Mouse (Mus musculus) MEL (cell line): ENCODE results near the gene Chgb. TPM values are rescaled to one million over a fixed set of nuclear protein-coding genes. Genes with fewer than 3 reads are reported as not detected.

Experiments
- DNase-seq: peaks from one replicate; pipeline ENCODE4 v3.0.0; 2011; ENCODE audit warnings: low read depth, low spot score
- H3K27ac ChIP-seq: 2 replicates; pipeline ENCODE4 v1.5.1; 2012; ENCODE audit warnings: low read depth, mild to moderate bottlenecking, control low read depth, low read length, moderate library complexity; ENCODE audit not compliant: control insufficient read depth
- H3K27me3 ChIP-seq, 2 experiments: fragments of 150-350 bp in 1 of 2; sonication (generic) in 1 of 2; 2 replicates each; pipeline ENCODE4 v1.6.1; 2012; ENCODE audit warnings: low read length in 2 of 2, mild to moderate bottlenecking in 2 of 2, improper control_type of control experiment in 1 of 2, moderate library complexity in 1 of 2; ENCODE audit not compliant: insufficient read depth in 2 of 2, control insufficient read depth in 1 of 2
- H3K36me3 ChIP-seq, 2 experiments: 2 replicates each; pipeline ENCODE4 v1.6.1; 2012 to 2014; ENCODE audit warnings: low read length in 2 of 2, improper control_type of control experiment in 1 of 2, inconsistent platforms in 1 of 2, mild to moderate bottlenecking in 1 of 2; ENCODE audit not compliant: insufficient read depth in 2 of 2, control insufficient read depth in 1 of 2
- H3K4me1 ChIP-seq, 2 experiments: fragments of 150-350 bp in 1 of 2; sonication (generic) in 1 of 2; 2 replicates each; pipeline ENCODE4 v1.6.1; 2012; ENCODE audit warnings: low read length in 2 of 2, improper control_type of control experiment in 1 of 2, mild to moderate bottlenecking in 1 of 2; ENCODE audit not compliant: insufficient read depth in 2 of 2, control insufficient read depth in 1 of 2
- H3K4me3 ChIP-seq, 2 experiments: fragments of 150-350 bp in 1 of 2; sonication (generic) in 1 of 2; 2 replicates each; pipeline ENCODE4 v1.5.1; 2012; ENCODE audit warnings: low read depth in 2 of 2, low read length in 2 of 2, mild to moderate bottlenecking in 2 of 2, moderate library complexity in 2 of 2, control low read depth in 1 of 2, improper control_type of control experiment in 1 of 2; ENCODE audit not compliant: control insufficient read depth in 1 of 2, insufficient read depth in 1 of 2
- H3K79me2 ChIP-seq: 2 replicates; pipeline ENCODE4 v1.6.1; 2012; ENCODE audit warnings: mild to moderate bottlenecking, low read length, moderate library complexity; ENCODE audit not compliant: control insufficient read depth, poor library complexity, insufficient read depth
- H3K9ac ChIP-seq: 2 replicates; pipeline ENCODE4 v1.6.1; 2012; ENCODE audit warnings: low read depth, mild to moderate bottlenecking, control low read depth, low read length, moderate library complexity; ENCODE audit not compliant: control insufficient read depth, poor library complexity, severe bottlenecking
- H3K9me3 ChIP-seq: fragments of 150-350 bp; sonication (generic); replicated peaks from 2 replicates; pipeline ENCODE4 v1.6.1; 2012; ENCODE audit warnings: mild to moderate bottlenecking, low read length, improper control_type of control experiment, moderate library complexity; ENCODE audit not compliant: insufficient read depth
- BHLHE40 ChIP-seq: IDR thresholded peaks from 2 replicates; pipeline ENCODE4 v1.6.1; 2012; ENCODE audit warnings: low read depth, mild to moderate bottlenecking, inconsistent platforms, low read length, improper control_type of control experiment, borderline replicate concordance
- CHD1 ChIP-seq: IDR thresholded peaks from 2 replicates; pipeline ENCODE4 v1.6.1; 2012; ENCODE audit warnings: low read depth, mild to moderate bottlenecking, inconsistent platforms, low read length, improper control_type of control experiment
- CHD2 ChIP-seq: IDR thresholded peaks from 2 replicates; pipeline ENCODE4 v1.6.1; 2011; ENCODE audit warnings: low read length, improper control_type of control experiment
- CTCF ChIP-seq, 3 experiments: IDR thresholded peaks in 2 of 3; conservative IDR thresholded peaks in 1 of 3; 2 replicates each; pipeline ENCODE4 v1.5.1; 2011 to 2012; ENCODE audit warnings: low read length in 3 of 3, low read depth in 2 of 3, mild to moderate bottlenecking in 2 of 3, improper control_type of control experiment in 1 of 3, inconsistent platforms in 1 of 3, mixed read lengths in 1 of 3, moderate library complexity in 1 of 3; ENCODE audit not compliant: control insufficient read depth in 1 of 3, insufficient read depth in 1 of 3, poor library complexity in 1 of 3, severe bottlenecking in 1 of 3
- E2F4 ChIP-seq: IDR thresholded peaks from 2 replicates; pipeline ENCODE4 v1.6.1; 2011; ENCODE audit warnings: low read depth, low read length, improper control_type of control experiment, borderline replicate concordance
- ELF1 ChIP-seq: IDR thresholded peaks from 2 replicates; pipeline ENCODE4 v1.6.1; 2014; ENCODE audit warnings: low read depth, mild to moderate bottlenecking, inconsistent platforms, low read length, improper control_type of control experiment, moderate library complexity
- EP300 ChIP-seq, 2 experiments: IDR thresholded peaks; 2 replicates each; pipeline ENCODE4 v1.6.1; 2011; ENCODE audit warnings: improper control_type of control experiment in 2 of 2, low read length in 2 of 2, low read depth in 1 of 2, mild to moderate bottlenecking in 1 of 2
- GATA1 ChIP-seq: IDR thresholded peaks from 2 replicates; pipeline ENCODE4 v1.6.1; 2011; ENCODE audit warnings: low read depth, low read length, improper control_type of control experiment
- HCFC1 ChIP-seq: IDR thresholded peaks from 2 replicates; pipeline ENCODE4 v1.6.1; 2012; ENCODE audit warnings: low read depth, mild to moderate bottlenecking, inconsistent platforms, low read length, improper control_type of control experiment, moderate library complexity
- MAFK ChIP-seq: IDR thresholded peaks from 2 replicates; pipeline ENCODE4 v1.6.1; 2011; ENCODE audit warnings: low read depth, mild to moderate bottlenecking, low read length, improper control_type of control experiment, borderline replicate concordance
- MAZ ChIP-seq: IDR thresholded peaks from 2 replicates; pipeline ENCODE4 v1.6.1; 2012; ENCODE audit warnings: low read depth, mild to moderate bottlenecking, inconsistent platforms, low read length, improper control_type of control experiment
- MEF2A ChIP-seq: IDR thresholded peaks from 2 replicates; pipeline ENCODE4 v1.6.1; 2014; ENCODE audit warnings: low read depth, mild to moderate bottlenecking, inconsistent platforms, low read length, improper control_type of control experiment; ENCODE audit not compliant: poor library complexity, insufficient replicate concordance, severe bottlenecking; ENCODE audit errors: extremely low read depth
- MYB ChIP-seq: IDR thresholded peaks from 2 replicates; pipeline ENCODE4 v1.6.1; 2011; ENCODE audit warnings: mild to moderate bottlenecking, low read depth, low read length, improper control_type of control experiment
- NELFE ChIP-seq: IDR thresholded peaks from 2 replicates; pipeline ENCODE4 v1.6.1; 2011; ENCODE audit warnings: low read depth, low read length, improper control_type of control experiment
- NRF1 ChIP-seq: IDR thresholded peaks from 2 replicates; pipeline ENCODE4 v1.6.1; 2014; ENCODE audit warnings: low read depth, mild to moderate bottlenecking, inconsistent platforms, low read length, improper control_type of control experiment, moderate library complexity; ENCODE audit not compliant: poor library complexity, insufficient read depth, severe bottlenecking
- POLR2A ChIP-seq, 2 experiments: IDR thresholded peaks; 2 replicates each; pipeline ENCODE4 v1.6.1; 2011 to 2012; ENCODE audit warnings: low read length in 2 of 2, mild to moderate bottlenecking in 2 of 2, control low read depth in 1 of 2, improper control_type of control experiment in 1 of 2, low read depth in 1 of 2, moderate library complexity in 1 of 2; ENCODE audit not compliant: control insufficient read depth in 1 of 2, insufficient read depth in 1 of 2, poor library complexity in 1 of 2
- POLR2AphosphoS2 ChIP-seq: IDR thresholded peaks from 2 replicates; pipeline ENCODE4 v1.6.1; 2011; ENCODE audit warnings: low read length, improper control_type of control experiment
- POLR2AphosphoS5 ChIP-seq: IDR thresholded peaks from 2 replicates; pipeline ENCODE4 v1.6.1; 2012; ENCODE audit warnings: low read depth, borderline replicate concordance, mild to moderate bottlenecking, inconsistent platforms, low read length, moderate library complexity, mixed read lengths
- RAD21 ChIP-seq: IDR thresholded peaks from 2 replicates; pipeline ENCODE4 v1.6.1; 2011; ENCODE audit warnings: mild to moderate bottlenecking, low read depth, low read length, improper control_type of control experiment
- RCOR1 ChIP-seq: IDR thresholded peaks from 2 replicates; pipeline ENCODE4 v1.6.1; 2012; ENCODE audit warnings: low read depth, mild to moderate bottlenecking, inconsistent platforms, low read length, improper control_type of control experiment
- SIN3A ChIP-seq: IDR thresholded peaks from 2 replicates; pipeline ENCODE4 v1.6.1; 2012; ENCODE audit warnings: low read length, improper control_type of control experiment, inconsistent platforms
- TAL1 ChIP-seq: IDR thresholded peaks from 2 replicates; pipeline ENCODE4 v1.6.1; 2012; ENCODE audit warnings: mild to moderate bottlenecking, inconsistent platforms, low read length, moderate library complexity, mixed read lengths
- TBP ChIP-seq: IDR thresholded peaks from 2 replicates; pipeline ENCODE4 v1.8.0; 2011; ENCODE audit warnings: low read depth, low read length, improper control_type of control experiment
- USF1 ChIP-seq: IDR thresholded peaks from 2 replicates; pipeline ENCODE4 v1.6.1; 2014; ENCODE audit warnings: low read depth, mild to moderate bottlenecking, inconsistent platforms, low read length, improper control_type of control experiment, moderate library complexity
- USF2 ChIP-seq, 2 experiments: IDR thresholded peaks; 2 replicates each; pipeline ENCODE4 v1.6.1; 2011 to 2012; ENCODE audit warnings: improper control_type of control experiment in 2 of 2, low read length in 2 of 2, borderline replicate concordance in 1 of 2, inconsistent platforms in 1 of 2, low read depth in 1 of 2, mild to moderate bottlenecking in 1 of 2; ENCODE audit not compliant: insufficient read depth in 1 of 2
- ZMIZ1 ChIP-seq: IDR thresholded peaks from 2 replicates; pipeline ENCODE4 v1.6.1; 2012; ENCODE audit warnings: low read depth, mild to moderate bottlenecking, inconsistent platforms, low read length, improper control_type of control experiment, moderate library complexity
- ZNF384 ChIP-seq: IDR thresholded peaks from 2 replicates; pipeline ENCODE4 v1.6.1; 2012; ENCODE audit warnings: low read depth, mild to moderate bottlenecking, inconsistent platforms, low read length, improper control_type of control experiment
- polyA plus RNA-seq, 2 experiments: library from polyadenylated mRNA; stranded (reverse) in 1 of 2; unstranded in 1 of 2; fragments of >175 nt in 1 of 2; fragments of >200 nt in 1 of 2; gene quantifications; 2 replicates each; pipeline versions ENCODE4 v1.2.1 to v1.2.4; 2012; ENCODE audit warnings: low replicate concordance in 2 of 2, low read depth in 1 of 2; ENCODE audit not compliant: insufficient read length in 2 of 2, insufficient read depth in 1 of 2, missing spikeins in 1 of 2
- total RNA-seq: library from RNA; depleted of rRNA; stranded (reverse); fragments of 300-350 nt; gene quantifications from 2 replicates; pipeline ENCODE4 v1.2.3, GENCODE M21; 2012

The Chgb gene
- total and polyA plus RNA-seq, 3 experiments: 0.06 TPM; not detected in 2

DNA sequence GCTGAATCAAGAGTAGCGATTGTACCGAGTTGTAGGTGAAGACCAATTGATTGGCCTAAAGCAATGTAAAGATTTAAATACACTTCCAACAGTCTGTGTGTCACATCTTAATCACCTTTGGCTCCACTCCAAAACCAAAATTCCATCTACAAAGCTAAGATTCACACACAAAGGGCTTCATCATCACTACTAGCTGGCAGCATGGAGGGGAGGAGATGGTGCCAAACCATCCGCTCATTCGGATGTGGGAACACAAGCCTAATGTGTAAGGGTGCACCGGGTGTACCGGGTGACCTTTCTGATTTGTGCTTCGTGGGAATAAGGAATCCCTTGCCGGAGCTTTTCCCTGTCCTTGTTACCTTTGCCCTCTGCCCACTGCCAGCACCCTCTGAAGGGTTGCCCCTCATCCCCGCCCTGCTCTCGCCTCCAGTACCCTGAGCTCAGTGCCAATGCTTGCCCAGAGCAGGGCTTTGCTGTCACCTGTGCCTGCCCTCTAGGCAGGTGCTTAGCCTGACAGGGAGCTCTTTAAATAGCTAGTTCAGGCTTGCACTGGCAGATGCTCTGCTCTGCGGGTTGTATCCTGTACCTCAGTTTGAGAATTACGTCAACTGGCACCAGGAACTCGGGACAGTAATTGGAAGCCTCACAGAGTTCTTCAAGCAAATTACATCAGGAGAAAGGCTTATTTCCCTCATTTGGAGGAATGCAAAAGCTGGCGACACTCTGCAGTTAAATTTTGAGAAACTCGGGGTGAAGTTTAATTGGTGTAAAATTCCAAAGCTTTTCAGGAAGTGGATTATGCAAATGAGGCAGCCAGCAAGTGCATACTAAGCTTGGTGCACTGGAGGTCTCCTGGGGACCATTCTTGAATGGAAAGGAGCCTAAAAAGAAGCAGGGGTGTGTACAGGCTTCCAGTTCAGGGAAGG is 29.7 kb upstream of the Chgb start:
- H3K4me1 ChIP-seq: no peaks in the 10 kb centered on the region
- H3K9ac ChIP-seq: no peak overlapping the region
- H3K4me3 ChIP-seq: no peak overlapping the region
- no peaks in the 10 kb centered on the region for H3K9me3 ChIP-seq
- no peak overlapping the region for H3K27ac ChIP-seq
- H3K79me2 ChIP-seq: no peaks in the 10 kb centered on the region
- DNase-seq: no peak
- H3K27me3 ChIP-seq: no peaks in the 10 kb centered on the region
- no peak for TF ChIP-seq ZNF384
- no peak for TF ChIP-seq TBP
- TF ChIP-seq CTCF (IDR thresholded peaks at IDR 0.05 in 2 of 3, conservative IDR thresholded peaks at IDR 0.05 in 1 of 3; ENCODE audit: control insufficient read depth in 1 of 3, insufficient read depth in 1 of 3, low read depth in 2 of 3, low read length in 3 of 3, poor library complexity in 1 of 3, severe bottlenecking in 1 of 3): no peak
- TF ChIP-seq MYB: no peak
- no peak for TF ChIP-seq NELFE
- no peak for TF ChIP-seq EP300 (IDR thresholded peaks at IDR 0.05; ENCODE audit: low read depth in 1 of 2, low read length in 2 of 2)
- TF ChIP-seq E2F4: no peak
- TF ChIP-seq GATA1: no peak
- no peak for TF ChIP-seq USF1
- TF ChIP-seq POLR2AphosphoS2: no peak
- no peak for TF ChIP-seq TAL1
- no peak for TF ChIP-seq POLR2A (IDR thresholded peaks at IDR 0.05; ENCODE audit: control insufficient read depth in 1 of 2, insufficient read depth in 1 of 2, low read depth in 1 of 2, low read length in 2 of 2, poor library complexity in 1 of 2)
- no peak for TF ChIP-seq ZMIZ1
- no peak for TF ChIP-seq NRF1
- TF ChIP-seq BHLHE40: no peak
- TF ChIP-seq MEF2A: no peak
- TF ChIP-seq SIN3A: no peak
- TF ChIP-seq ELF1: no peak
- no peak for TF ChIP-seq HCFC1
- no peaks in the 10 kb centered on the region for H3K36me3 ChIP-seq

GRCm38 (mm10) chr2:132752398-132752797 is 28.7 kb upstream of the Chgb start:
- Histone ChIP-seq H3K9me3 (no peaks in the 10 kb centered on the region), H3K36me3 (no peaks in the 10 kb centered on the region), H3K9ac (no peak overlapping the region), H3K27ac (no peak overlapping the region), H3K79me2 (no peaks in the 10 kb centered on the region), H3K27me3 (no peaks in the 10 kb centered on the region), H3K4me3 (no peak overlapping the region), H3K4me1 (no peaks in the 10 kb centered on the region)
- no peak for DNase-seq
- TF ChIP-seq CHD2 (no peak), ZMIZ1 (no peak), MYB (no peak), MEF2A (no peak), RCOR1 (no peak), RAD21 (no peak), POLR2A (IDR thresholded peaks at IDR 0.05; ENCODE audit: control insufficient read depth in 1 of 2, insufficient read depth in 1 of 2, low read depth in 1 of 2, low read length in 2 of 2, poor library complexity in 1 of 2) (no peak), TAL1 (no peak), NRF1 (no peak), EP300 (IDR thresholded peaks at IDR 0.05; ENCODE audit: low read depth in 1 of 2, low read length in 2 of 2) (no peak), MAFK (no peak), CHD1 (no peak), USF2 (IDR thresholded peaks at IDR 0.05; ENCODE audit: borderline replicate concordance in 1 of 2, insufficient read depth in 1 of 2, low read depth in 1 of 2, low read length in 2 of 2) (no peak), POLR2AphosphoS5 (no peak), MAZ (no peak), NELFE (no peak), GATA1 (no peak), HCFC1 (no peak), CTCF (IDR thresholded peaks at IDR 0.05 in 2 of 3, conservative IDR thresholded peaks at IDR 0.05 in 1 of 3; ENCODE audit: control insufficient read depth in 1 of 3, insufficient read depth in 1 of 3, low read depth in 2 of 3, low read length in 3 of 3, poor library complexity in 1 of 3, severe bottlenecking in 1 of 3) (no peak), POLR2AphosphoS2 (no peak)
